Mouse (Mus musculus) liver, embryonic 13.5 days (tissue): ENCODE results near the gene Hyal6. TPM values are rescaled to one million over a fixed set of nuclear protein-coding genes. Genes with fewer than 3 reads are reported as not detected.

Source experiments
- ATAC-seq: fragments of 200-750 bp; cut with Nextera tagmentation; 2 replicates; pipeline ENCODE4 v1.8.0; 2017; ENCODE audit warnings: low read depth, mild to moderate bottlenecking, moderate number of reproducible peaks, moderate library complexity
- DNase-seq: peaks from one replicate; pipeline ENCODE4 v3.0.0; 2022
- H3K27ac ChIP-seq: fragments of 300-500 bp; sonication (generic); 2 replicates; pipeline ENCODE4 v1.5.1; 2015; ENCODE audit warnings: moderate library complexity, mild to moderate bottlenecking, inconsistent platforms
- H3K27me3 ChIP-seq: fragments of 300-500 bp; sonication (generic); 2 replicates; pipeline ENCODE4 v1.6.1; 2015; ENCODE audit warnings: mild to moderate bottlenecking, inconsistent platforms
- H3K36me3 ChIP-seq: fragments of 300-500 bp; sonication (generic); 2 replicates; pipeline ENCODE4 v1.6.1; 2015; ENCODE audit warnings: mild to moderate bottlenecking, inconsistent platforms
- H3K4me1 ChIP-seq: fragments of 300-500 bp; sonication (generic); replicated peaks from 2 replicates; pipeline ENCODE4 v1.6.1; 2015; ENCODE audit warnings: inconsistent platforms
- H3K4me2 ChIP-seq: fragments of 300-500 bp; sonication (generic); 2 replicates; pipeline ENCODE4 v1.6.1; 2015; ENCODE audit warnings: inconsistent platforms, mild to moderate bottlenecking, moderate library complexity
- H3K4me3 ChIP-seq: fragments of 300-500 bp; sonication (generic); replicated peaks from 2 replicates; pipeline ENCODE4 v1.5.1; 2015; ENCODE audit warnings: mild to moderate bottlenecking, inconsistent platforms
- H3K9ac ChIP-seq: fragments of 300-500 bp; sonication (generic); 2 replicates; pipeline ENCODE4 v1.6.1; 2015; ENCODE audit warnings: mild to moderate bottlenecking, inconsistent platforms
- H3K9me3 ChIP-seq: fragments of 300-500 bp; sonication (generic); replicated peaks from 2 replicates; pipeline ENCODE4 v1.6.1; 2016; ENCODE audit warnings: inconsistent platforms
- WGBS: fragments of 180-500 bp; shearing (Covaris S2); methylation state at CpG from one replicate; pipeline ENCODE4 v1.1.7; 2015; ENCODE audit not compliant: insufficient replicate concordance; 5-methylcytosine and 5-hydroxymethylcytosine counted together
- polyA plus RNA-seq: library from polyadenylated mRNA; unstranded; fragments of >200 nt; fragmentation: Nextera tagmentation; extraction: Ambion mirVana; gene quantifications from 2 replicates; pipeline ENCODE4 v1.2.1, GENCODE M21; 2015

The Hyal6 gene
- 0.02 TPM in 1 of 2 replicates, not detected in the other for polyA plus RNA-seq

- Histone ChIP-seq H3K4me2 (no peak within 1 kb of the TSS), H3K4me3 (no peak within 1 kb of the TSS), H3K9ac (no peak within 1 kb of the TSS), H3K4me1 (no peaks in the 10 kb centered on the region), H3K27me3 (no peaks in the 10 kb centered on the region), H3K9me3 (no peaks in the 10 kb centered on the region), H3K27ac (no peak within 1 kb of the TSS), H3K36me3 (no peaks in the 10 kb centered on the region)
- no peak for ATAC-seq
- WGBS = 42% methylated on average over 3 of the region's 3 CpGs
- DNase-seq = no peak
These were observed at the start of gene Hyal6 for GRCm38 (mm10) chr6:24732945-24733344. Gene Hyal6, plus strand, starts transcription at chr6:24733245.

GRCm38 (mm10) chr6:24687871-24688270, 45.2 kb upstream of the Hyal6 start:
- Histone ChIP-seq H3K27ac (no peak overlapping the region), H3K36me3 (no peaks in the 10 kb centered on the region), H3K9ac (no peak overlapping the region), H3K4me3 (no peak overlapping the region), H3K9me3 (no peaks in the 10 kb centered on the region), H3K4me1 (no peaks in the 10 kb centered on the region), H3K27me3 (no peaks in the 10 kb centered on the region), H3K4me2 (no peak overlapping the region)
- WGBS = 30% methylated on average over 1 of the region's 1 CpGs
- ATAC-seq (no peak), DNase-seq (no peak)

GRCm38 (mm10) chr6:24694455-24695410, 38.3 kb upstream of the Hyal6 start:
- H3K27ac ChIP-seq = no peak overlapping the region
- no peak overlapping the region for H3K9ac ChIP-seq
- H3K9me3 ChIP-seq = no peaks in the 10 kb centered on the region
- H3K4me3 ChIP-seq = no peak overlapping the region
- H3K36me3 ChIP-seq = no peaks in the 10 kb centered on the region
- ATAC-seq (no peak), DNase-seq (no peak)
- no peaks in the 10 kb centered on the region for H3K4me1 ChIP-seq
- 64% methylated on average over 11 of the region's 11 CpGs for WGBS
- H3K4me2 ChIP-seq = no peak overlapping the region
- no peaks in the 10 kb centered on the region for H3K27me3 ChIP-seq

GRCm38 (mm10) chr6:24696117-24696516, 36.9 kb upstream of the Hyal6 start:
- WGBS = 66% methylated on average over 4 of the region's 4 CpGs

GRCm38 (mm10) chr6:24697216-24697615, 35.8 kb upstream of the Hyal6 start:
- DNase-seq = no peak
- ATAC-seq = no peak

More at GRCm38 (mm10) chr6:24696117-24696516, 36.9 kb upstream of the Hyal6 start:
- no peaks in the 10 kb centered on the region for H3K9me3 ChIP-seq
- no peak overlapping the region for H3K27ac ChIP-seq
- DNase-seq = no peak
- H3K27me3 ChIP-seq = no peaks in the 10 kb centered on the region
- no peak overlapping the region for H3K4me3 ChIP-seq
- H3K4me2 ChIP-seq = no peak overlapping the region
- no peak overlapping the region for H3K9ac ChIP-seq
- no peaks in the 10 kb centered on the region for H3K36me3 ChIP-seq
- H3K4me1 ChIP-seq = no peaks in the 10 kb centered on the region
- ATAC-seq = no peak

GRCm38 (mm10) chr6:24707090-24707489, 26.0 kb upstream of the Hyal6 start:
- H3K27me3 ChIP-seq = no peaks in the 10 kb centered on the region
- no peaks in the 10 kb centered on the region for H3K9me3 ChIP-seq
- H3K4me3 ChIP-seq = no peak overlapping the region
- DNase-seq (no peak), ATAC-seq (no peak)
- H3K27ac ChIP-seq = no peak overlapping the region
- 62% methylated on average over 5 of the region's 5 CpGs for WGBS
- H3K36me3 ChIP-seq = no peaks in the 10 kb centered on the region
- no peaks in the 10 kb centered on the region for H3K4me1 ChIP-seq
- no peak overlapping the region for H3K9ac ChIP-seq
- no peak overlapping the region for H3K4me2 ChIP-seq

More at GRCm38 (mm10) chr6:24697216-24697615, 35.8 kb upstream of the Hyal6 start:
- Histone ChIP-seq H3K9ac (no peak overlapping the region), H3K4me1 (no peaks in the 10 kb centered on the region), H3K4me3 (no peak overlapping the region), H3K27me3 (no peaks in the 10 kb centered on the region), H3K27ac (no peak overlapping the region), H3K9me3 (no peaks in the 10 kb centered on the region), H3K4me2 (no peak overlapping the region), H3K36me3 (no peaks in the 10 kb centered on the region)
- 61% methylated on average over 5 of the region's 5 CpGs for WGBS

- H3K4me1 ChIP-seq = no peaks in the 10 kb centered on the region
- no peak overlapping the region for H3K4me3 ChIP-seq
- no peak overlapping the region for H3K4me2 ChIP-seq
- WGBS = 55% methylated on average over 2 of the region's 2 CpGs
- no peak overlapping the region for H3K27ac ChIP-seq
- ATAC-seq (no peak), DNase-seq (no peak)
- no peaks in the 10 kb centered on the region for H3K36me3 ChIP-seq
- no peaks in the 10 kb centered on the region for H3K27me3 ChIP-seq
- no peak overlapping the region for H3K9ac ChIP-seq
- H3K9me3 ChIP-seq = no peaks in the 10 kb centered on the region
These were observed 25.5 kb upstream of the Hyal6 start for GRCm38 (mm10) chr6:24707499-24707898.

GRCm38 (mm10) chr6:24721317-24722099, 11.5 kb upstream of the Hyal6 start:
- H3K27ac ChIP-seq = no peak overlapping the region
- no peaks in the 10 kb centered on the region for H3K36me3 ChIP-seq
- no peaks in the 10 kb centered on the region for H3K9me3 ChIP-seq
- 22% methylated on average over 13 of the region's 13 CpGs for WGBS
- ATAC-seq (no peak), DNase-seq (no peak)
- H3K4me1 ChIP-seq = no peaks in the 10 kb centered on the region
- H3K4me3 ChIP-seq = no peak overlapping the region
- H3K9ac ChIP-seq = no peak overlapping the region
- H3K27me3 ChIP-seq = no peaks in the 10 kb centered on the region
- H3K4me2 ChIP-seq = no peak overlapping the region

- H3K9ac ChIP-seq = no peak overlapping the region
- no peaks in the 10 kb centered on the region for H3K4me1 ChIP-seq
- H3K36me3 ChIP-seq = no peaks in the 10 kb centered on the region
- 13% methylated on average over 1 of the region's 1 CpGs for WGBS
- no peak overlapping the region for H3K27ac ChIP-seq
- H3K4me2 ChIP-seq = no peak overlapping the region
- DNase-seq (no peak), ATAC-seq (no peak)
- no peak overlapping the region for H3K4me3 ChIP-seq
- H3K9me3 ChIP-seq = no peaks in the 10 kb centered on the region
- H3K27me3 ChIP-seq = no peaks in the 10 kb centered on the region
These were observed 4.9 kb upstream of the Hyal6 start for GRCm38 (mm10) chr6:24728130-24728529.

GRCm38 (mm10) chr6:24734565-24734964, 1.5 kb downstream of the Hyal6 start:
- Histone ChIP-seq H3K4me2 (no peak overlapping the region), H3K9ac (no peak overlapping the region), H3K27ac (no peak overlapping the region), H3K36me3 (no peaks in the 10 kb centered on the region), H3K9me3 (no peaks in the 10 kb centered on the region), H3K4me3 (no peak overlapping the region), H3K27me3 (no peaks in the 10 kb centered on the region), H3K4me1 (no peaks in the 10 kb centered on the region)
- WGBS = 69% methylated on average over 6 of the region's 6 CpGs
- ATAC-seq (no peak), DNase-seq (no peak)

- Histone ChIP-seq H3K4me3 (no peak within 1 kb of the TSS), H3K27ac (no peak within 1 kb of the TSS), H3K4me2 (no peak within 1 kb of the TSS), H3K9ac (no peak within 1 kb of the TSS), H3K27me3 (no peaks in the 10 kb centered on the region), H3K4me1 (no peaks in the 10 kb centered on the region), H3K36me3 (no peaks in the 10 kb centered on the region), H3K9me3 (no peaks in the 10 kb centered on the region)
- ATAC-seq (no peak), DNase-seq (no peak)
- 55% methylated on average over 4 of the region's 4 CpGs for WGBS
These were observed 15.0 kb downstream of the Hyal6 start, which contains the start of gene Hyal4 for GRCm38 (mm10) chr6:24748029-24748428. Gene Hyal4, plus strand, starts transcription at chr6:24748329.
